12 mouse cellular contexts compared by ENCODE assay signal in the genomic region with DNA sequence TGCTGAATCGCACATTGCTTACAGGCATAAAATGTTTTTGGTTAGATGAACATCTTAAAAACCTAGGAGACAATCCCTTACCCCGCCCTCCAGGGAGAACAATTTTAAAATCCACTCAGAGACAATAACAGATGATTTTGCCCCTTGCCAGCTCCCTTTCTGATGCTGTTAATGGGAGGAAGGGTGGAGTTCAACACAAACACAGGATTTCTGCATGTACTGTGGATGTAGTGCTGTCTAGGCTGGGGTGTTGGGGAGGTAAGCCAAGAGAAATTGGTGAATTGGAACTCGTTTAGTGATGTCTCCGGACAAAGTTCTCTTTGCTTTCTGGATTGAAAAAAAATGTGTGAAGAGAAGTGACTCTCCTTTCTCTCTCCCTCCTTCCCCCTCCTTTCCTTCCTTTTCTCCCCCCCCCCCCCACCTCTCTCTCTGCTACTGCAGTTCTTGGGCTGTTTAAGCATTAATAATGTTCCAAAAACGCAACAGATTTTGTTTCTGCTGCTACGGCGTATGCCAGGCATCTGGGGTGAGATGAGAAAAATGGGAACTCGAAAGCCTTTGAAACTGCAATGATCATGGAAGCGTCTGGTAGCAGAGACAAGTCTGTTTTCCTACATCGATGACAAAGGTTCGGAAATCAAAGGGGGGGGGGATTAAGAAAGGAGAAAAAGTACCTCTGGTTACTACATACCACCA.
DNase-seq lines count a peak whose midpoint lies in the region; ATAC-seq and TF ChIP-seq lines count a peak whose summit lies in the region.
"Had no signal": no experiment of that assay in that cellular context is flagged by ENCODE, and none has a peak within 500 bp of the region (broad histone marks: within the 10 kb centered on the region; RNA-seq: fewer than 3 reads in every experiment).

No protein-coding gene starts in this region.

- H3K4me3 ChIP-seq in embryonic facial prominence, embryonic 14.5 days (ENCODE audit: low read depth, low read length): no peak overlapping the region
- H3K4me3 ChIP-seq in embryonic facial prominence, embryonic 10.5 days: no peak overlapping the region
- H3K4me3 ChIP-seq in kidney, adult 2 months (ENCODE audit: insufficient read depth, low read depth, low read length): no peak overlapping the region
- no peak overlapping the region for H3K4me3 ChIP-seq in kidney, embryonic 14.5 days (ENCODE audit: low read length)
- H3K4me3 ChIP-seq: myocyte had no signal

- ATAC-seq in embryonic facial prominence, embryonic 14.5 days (ENCODE audit: low read depth): no peak
- ATAC-seq in kidney, embryonic 14.5 days (ENCODE audit: low FRiP score, low TSS enrichment): no peak
- ATAC-seq in granulocyte monocyte progenitor cell, adult 5-6 weeks (replicated peaks; ENCODE audit: poor library complexity, severe bottlenecking): no peak

- 0 out of 2 replicates have a peak overlapping the region, but pooled peaks have one; percentile 7 for H3K4me2 ChIP-seq in embryonic facial prominence, embryonic 14.5 days (ENCODE audit: low read depth, low read length)
- no peak overlapping the region for H3K4me2 ChIP-seq in kidney, embryonic 14.5 days (replicated peaks; ENCODE audit: low read depth, low read length)

- H3K27ac ChIP-seq in embryonic facial prominence, embryonic 14.5 days (replicated peaks; ENCODE audit: low read depth, low read length): no peak overlapping the region
- no peak overlapping the region for H3K27ac ChIP-seq in embryonic facial prominence, embryonic 10.5 days (replicated peaks)
- H3K27ac ChIP-seq in kidney, adult 2 months (ENCODE audit: insufficient read depth, low read depth, low read length): no peak overlapping the region
- H3K27ac ChIP-seq in kidney, embryonic 14.5 days (ENCODE audit: low read depth, low read length): no peak overlapping the region
- H3K27ac ChIP-seq: liver, embryonic 14.5 days had no signal

- no peak for DNase-seq in embryonic facial prominence, embryonic 14.5 days (ENCODE audit: low spot score)
- DNase-seq in embryonic facial prominence, embryonic 10.5 days (ENCODE audit: low spot score): no peak
- DNase-seq in kidney, adult 2 months: peak; percentile 47
- DNase-seq in layer of hippocampus, adult 11-12 months (ENCODE audit: low spot score): peak; percentile 54
- DNase-seq in lung, postnatal 25 days (ENCODE audit: low spot score): peak; percentile 22
- DNase-seq in spleen, postnatal 36 days (ENCODE audit: low spot score in 2 of 2): no peak
- DNase-seq: embryo, embryonic 11 days; right cerebral cortex, adult 18-20 months had no signal

- no peaks in the 10 kb centered on the region for H3K4me1 ChIP-seq in embryonic facial prominence, embryonic 14.5 days (ENCODE audit: control insufficient read depth, insufficient read depth, low read length)
- H3K4me1 ChIP-seq in embryonic facial prominence, embryonic 10.5 days: peaks cover 23% of the 10 kb centered on the region
- no peaks in the 10 kb centered on the region for H3K4me1 ChIP-seq in kidney, adult 2 months (ENCODE audit: control insufficient read depth, insufficient read depth, low read length)
- peaks cover 4% of the 10 kb centered on the region; the same call in 1 of the 2 replicates for H3K4me1 ChIP-seq in kidney, embryonic 14.5 days (ENCODE audit: control insufficient read depth, insufficient read depth, low read length)

- no peaks in the 10 kb centered on the region for H3K27me3 ChIP-seq in embryonic facial prominence, embryonic 14.5 days (replicated peaks; ENCODE audit: control insufficient read depth, insufficient read depth, low read length)
- H3K27me3 ChIP-seq in embryonic facial prominence, embryonic 10.5 days (replicated peaks; ENCODE audit: low read depth, poor library complexity, severe bottlenecking): peaks cover 20% of the 10 kb centered on the region
- H3K27me3 ChIP-seq in kidney, adult 2 months (replicated peaks; ENCODE audit: control insufficient read depth, insufficient read depth, low read length): no peaks in the 10 kb centered on the region
- no peaks in the 10 kb centered on the region for H3K27me3 ChIP-seq in kidney, embryonic 14.5 days (ENCODE audit: control insufficient read depth, insufficient read depth, low read length)

- TF ChIP-seq POLR2A in kidney, adult 2 months (IDR thresholded peaks at IDR 0.05; ENCODE audit: low read depth, low read length): no peak

- no peak for TF ChIP-seq CTCF in kidney, adult 2 months (conservative IDR thresholded peaks at IDR 0.05; ENCODE audit: insufficient read depth, insufficient read length, low read depth, low read length)

- H3K9me3 ChIP-seq in embryonic facial prominence, embryonic 14.5 days (ENCODE audit: control insufficient read depth, low read length): no peaks in the 10 kb centered on the region
- H3K9me3 ChIP-seq in embryonic facial prominence, embryonic 10.5 days: no peaks in the 10 kb centered on the region
- no peaks in the 10 kb centered on the region for H3K9me3 ChIP-seq in kidney, embryonic 14.5 days (ENCODE audit: control insufficient read depth, low read length)

- no peak overlapping the region for H3K9ac ChIP-seq in embryonic facial prominence, embryonic 14.5 days (ENCODE audit: low read depth, low read length)
- no peak overlapping the region for H3K9ac ChIP-seq in kidney, embryonic 14.5 days (ENCODE audit: low read depth, low read length)
- H3K9ac ChIP-seq: liver, embryonic 14.5 days had no signal

- 68% methylated on average over 11 of the region's 11 CpGs for WGBS in embryonic facial prominence, embryonic 14.5 days
- 84% methylated on average over 11 of the region's 11 CpGs for WGBS in embryonic facial prominence, embryonic 10.5 days
- WGBS in kidney, adult 2 months: 73% methylated on average over 11 of the region's 11 CpGs
- WGBS in kidney, embryonic 14.5 days: 80% methylated on average over 11 of the region's 11 CpGs

- H3K36me3 ChIP-seq in embryonic facial prominence, embryonic 14.5 days (ENCODE audit: control insufficient read depth, insufficient read depth, low read length): no peaks in the 10 kb centered on the region
- H3K36me3 ChIP-seq in embryonic facial prominence, embryonic 10.5 days (replicated peaks): no peaks in the 10 kb centered on the region
- no peaks in the 10 kb centered on the region for H3K36me3 ChIP-seq in kidney, adult 2 months (ENCODE audit: control insufficient read depth, insufficient read depth, low read length)
- no peaks in the 10 kb centered on the region for H3K36me3 ChIP-seq in kidney, embryonic 14.5 days (ENCODE audit: control insufficient read depth, insufficient read depth, low read length)

Comparison
In these comparisons a context has a peak if more than half of its experiments do, and no peak if none do; other contexts are left out.
1. DNase-seq: peak in kidney, adult 2 months (single experiment), layer of hippocampus, adult 11-12 months (single experiment) and lung, postnatal 25 days (single experiment); none in embryonic facial prominence, embryonic 14.5 days (single experiment), embryonic facial prominence, embryonic 10.5 days (single experiment) and spleen, postnatal 36 days (0 of 2).